Mouse (Mus musculus) brown adipose tissue, adult 24 weeks (tissue): ENCODE measurements around the gene Oog4. TPM values are rescaled to one million over a fixed set of nuclear protein-coding genes. Genes with fewer than 3 reads are reported as not detected.
"Not testable (repeated sequence)": the region's sequence is repeated elsewhere in the genome, so short reads cannot be mapped to it uniquely, and the experiment has no call there.

Source experiments
- H3K27ac ChIP-seq: fragments of 200-500 bp; replicated peaks from 2 replicates; pipeline ENCODE4 v1.5.1; 2012; ENCODE audit warnings: low read depth, mild to moderate bottlenecking, low read length
- H3K4me1 ChIP-seq: fragments of 200-500 bp; 2 replicates; pipeline ENCODE4 v1.6.1; 2012; ENCODE audit warnings: low read length, mixed read lengths; ENCODE audit not compliant: control insufficient read depth, insufficient read depth, insufficient read length
- H3K4me3 ChIP-seq: fragments of 200-500 bp; 2 replicates; pipeline ENCODE4 v1.5.1; 2012; ENCODE audit warnings: low read depth, mild to moderate bottlenecking, low read length, moderate library complexity; ENCODE audit not compliant: insufficient read depth
- polyA plus RNA-seq: library from polyadenylated mRNA; stranded (reverse); fragments of >200 nt; gene quantifications from 2 replicates; pipeline ENCODE4 v1.2.4, GENCODE M21; 2012; ENCODE audit not compliant: missing spikeins, insufficient read depth, insufficient read length

Gene Oog4
- polyA plus RNA-seq: not detected in 2 replicates

GRCm38 (mm10) chr4:143450224-143450623 lies at the start of gene Oog4:
Gene Oog4, minus strand, starts transcription at chr4:143450324.
- Histone ChIP-seq H3K4me1 (no peaks in the 10 kb centered on the region), H3K27ac (no peak within 1 kb of the TSS), H3K4me3 (no peak within 1 kb of the TSS)

- H3K4me1 ChIP-seq, H3K4me3 ChIP-seq, H3K27ac ChIP-seq: not testable (repeated sequence)
These were observed 23.4 kb downstream of the Oog4 start for GRCm38 (mm10) chr4:143426770-143427169.

GRCm38 (mm10) chr4:143414121-143414520 lies 36.0 kb downstream of the Oog4 start:
- Histone ChIP-seq H3K27ac (no peak overlapping the region), H3K4me3 (no peak overlapping the region), H3K4me1 (peaks cover 5% of the 10 kb centered on the region; the same call in 1 of the 2 replicates)

- Histone ChIP-seq H3K4me1 (peaks cover 5% of the 10 kb centered on the region; the same call in 1 of the 2 replicates), H3K4me3 (no peak overlapping the region), H3K27ac (no peak overlapping the region)
These were observed 36.5 kb downstream of the Oog4 start for GRCm38 (mm10) chr4:143413621-143414020.

GRCm38 (mm10) chr4:143412219-143413092 lies 37.7 kb downstream of the Oog4 start, which contains the start of gene Pramef8:
Gene Pramef8, plus strand, starts transcription at chr4:143412426.
- peak within 1 kb of the TSS; percentile 94 for H3K27ac ChIP-seq
- H3K4me3 ChIP-seq: peak within 1 kb of the TSS; percentile 93
- peaks cover 5% of the 10 kb centered on the region; the same call in 1 of the 2 replicates for H3K4me1 ChIP-seq

GRCm38 (mm10) chr4:143411566-143412218 lies 38.4 kb downstream of the Oog4 start:
- Histone ChIP-seq H3K4me3 (peak overlapping the region; percentile 93), H3K27ac (no peak overlapping the region), H3K4me1 (peaks cover 5% of the 10 kb centered on the region; the same call in 1 of the 2 replicates)

GRCm38 (mm10) chr4:143394181-143394580 lies 55.9 kb downstream of the Oog4 start, which contains the start of gene Pramel1:
Gene Pramel1, plus strand, starts transcription at chr4:143394428.
- Histone ChIP-seq H3K4me1 (no peaks in the 10 kb centered on the region), H3K27ac (no peak within 1 kb of the TSS), H3K4me3 (no peak within 1 kb of the TSS)

GRCm38 (mm10) chr4:143388955-143389702 lies 61.0 kb downstream of the Oog4 start:
- Histone ChIP-seq H3K4me3 (peak overlapping the region; percentile 18), H3K27ac (no peak overlapping the region)

More at GRCm38 (mm10) chr4:143388955-143389702, 61.0 kb downstream of the Oog4 start:
- no peaks in the 10 kb centered on the region for H3K4me1 ChIP-seq

Other genes with a start within 250 kb of the Oog4 start
- gene Prdm2, start 237.3 kb downstream of the Oog4 start, polyA plus RNA-seq: 9.8 and 10.1 TPM in 2 replicates
- gene Pdpn, start 150.8 kb downstream of the Oog4 start, polyA plus RNA-seq: 4.0 and 7.2 TPM in 2 replicates
- gene Lrrc38, start 100.6 kb downstream of the Oog4 start, polyA plus RNA-seq: 0.59 and 2.9 TPM in 2 replicates
- not detected in 2 replicates for gene Pramel1, start 55.9 kb downstream of the Oog4 start, polyA plus RNA-seq
- gene Pramef8, start 37.9 kb downstream of the Oog4 start, polyA plus RNA-seq: 3.9 and 4.6 TPM in 2 replicates
- not detected in 2 replicates for gene Gm13043, start 61.0 kb upstream of the Oog4 start, polyA plus RNA-seq
- gene Gm13040, start 85.6 kb upstream of the Oog4 start, polyA plus RNA-seq: not detected in 2 replicates
- not detected in 2 replicates for gene BC080695, start 101.4 kb upstream of the Oog4 start, polyA plus RNA-seq
- gene Gm13057, start 101.4 kb upstream of the Oog4 start, polyA plus RNA-seq: not detected in 2 replicates
- gene Gm13083, start 164.7 kb upstream of the Oog4 start, polyA plus RNA-seq: not detected in 2 replicates
- gene Gm13088, start 206.9 kb upstream of the Oog4 start, polyA plus RNA-seq: not detected in 2 replicates